Mouse (Mus musculus): Measurements from ENCODE around the gene Agfg2. TPM values are rescaled to one million over a fixed set of nuclear protein-coding genes. Genes with fewer than 3 reads are reported as not detected.
"Not testable (repeated sequence)": the region's sequence is repeated elsewhere in the genome, so short reads cannot be mapped to it uniquely, and the experiment has no call there.

Agfg2 gene
- polyA plus RNA-seq (2015; fragmentation: Nextera tagmentation; extraction: Ambion mirVana) = 20.1 and 21.7 TPM in 2 replicates

- Histone ChIP-seq H3K9me3 (ENCODE audit: control insufficient read depth, low read length) (no peaks in the 10 kb centered on the region), H3K27ac (ENCODE audit: low read depth, low read length) (peak within 1 kb of the TSS; percentile 88), H3K27me3 (replicated peaks; ENCODE audit: control insufficient read depth, insufficient read depth, low read length) (no peaks in the 10 kb centered on the region), H3K4me3 (ENCODE audit: low read length) (peak within 1 kb of the TSS; percentile 78), H3K36me3 (ENCODE audit: control insufficient read depth, insufficient read depth, low read length) (no peaks in the 10 kb centered on the region), H3K9ac (ENCODE audit: low read depth, low read length) (peak within 1 kb of the TSS; percentile 77), H3K4me1 (ENCODE audit: control insufficient read depth, insufficient read depth, low read depth, low read length) (peaks cover 17% of the 10 kb centered on the region), H3K4me2 (ENCODE audit: low read length) (peak within 1 kb of the TSS; percentile 94)
- WGBS = under 1% methylated on average over 59 of the region's 62 CpGs
- ATAC-seq = peak; percentile 99
These were observed at the start of gene Agfg2 for GRCm38 (mm10) chr5:137684294-137685123. TSS of gene Agfg2 (minus strand) at chr5:137684726.

GRCm38 (mm10) chr5:137733638-137734288, 49.2 kb upstream of the Agfg2 start:
- peak; percentile 54 for ATAC-seq
- H3K4me3 ChIP-seq (ENCODE audit: low read length) = peak overlapping the region; percentile 29
- 29% methylated on average over 12 of the region's 12 CpGs for WGBS
- peaks cover 48% of the 10 kb centered on the region for H3K4me1 ChIP-seq (ENCODE audit: control insufficient read depth, insufficient read depth, low read depth, low read length)
- no peaks in the 10 kb centered on the region for H3K27me3 ChIP-seq (replicated peaks; ENCODE audit: control insufficient read depth, insufficient read depth, low read length)
- H3K27ac ChIP-seq (ENCODE audit: low read depth, low read length) = peak overlapping the region; percentile 94
- no peaks in the 10 kb centered on the region for H3K9me3 ChIP-seq (ENCODE audit: control insufficient read depth, low read length)
- H3K36me3 ChIP-seq (ENCODE audit: control insufficient read depth, insufficient read depth, low read length) = peaks cover 23% of the 10 kb centered on the region
- peak overlapping the region; percentile 45 for H3K9ac ChIP-seq (ENCODE audit: low read depth, low read length)
- peak overlapping the region; percentile 60 for H3K4me2 ChIP-seq (ENCODE audit: low read length)

- Histone ChIP-seq H3K4me2 (ENCODE audit: low read length) (no peak overlapping the region), H3K4me3 (ENCODE audit: low read length) (no peak overlapping the region), H3K36me3 (ENCODE audit: control insufficient read depth, insufficient read depth, low read length) (peaks cover 11% of the 10 kb centered on the region; the same call in 1 of the 2 replicates), H3K27ac (ENCODE audit: low read depth, low read length) (no peak overlapping the region), H3K9ac (ENCODE audit: low read depth, low read length) (no peak overlapping the region), H3K4me1 (ENCODE audit: control insufficient read depth, insufficient read depth, low read depth, low read length) (peaks cover 4% of the 10 kb centered on the region), H3K27me3 (replicated peaks; ENCODE audit: control insufficient read depth, insufficient read depth, low read length) (no peaks in the 10 kb centered on the region), H3K9me3 (ENCODE audit: control insufficient read depth, low read length) (no peaks in the 10 kb centered on the region)
- 75% methylated on average over 6 of the region's 6 CpGs for WGBS
- no peak for ATAC-seq
These were observed 42.2 kb upstream of the Agfg2 start for GRCm38 (mm10) chr5:137726767-137727166.

GRCm38 (mm10) chr5:137723840-137724239, 39.3 kb upstream of the Agfg2 start:
- Histone ChIP-seq H3K4me3 (ENCODE audit: low read length) (no peak overlapping the region), H3K4me1 (ENCODE audit: control insufficient read depth, insufficient read depth, low read depth, low read length) (no peaks in the 10 kb centered on the region), H3K36me3 (ENCODE audit: control insufficient read depth, insufficient read depth, low read length) (no peaks in the 10 kb centered on the region), H3K27ac (ENCODE audit: low read depth, low read length) (no peak overlapping the region), H3K4me2 (ENCODE audit: low read length) (no peak overlapping the region), H3K9me3 (ENCODE audit: control insufficient read depth, low read length) (no peaks in the 10 kb centered on the region), H3K9ac (ENCODE audit: low read depth, low read length) (no peak overlapping the region), H3K27me3 (replicated peaks; ENCODE audit: control insufficient read depth, insufficient read depth, low read length) (no peaks in the 10 kb centered on the region)
- WGBS = 83% methylated on average over 5 of the region's 5 CpGs
- no peak for ATAC-seq

GRCm38 (mm10) chr5:137720558-137721164, 36.1 kb upstream of the Agfg2 start:
- not testable (repeated sequence) for H3K36me3 ChIP-seq (ENCODE audit: control insufficient read depth, insufficient read depth, low read length); H3K4me1 ChIP-seq (ENCODE audit: control insufficient read depth, insufficient read depth, low read depth, low read length); H3K27me3 ChIP-seq (replicated peaks; ENCODE audit: control insufficient read depth, insufficient read depth, low read length); H3K9me3 ChIP-seq (ENCODE audit: control insufficient read depth, low read length); H3K9ac ChIP-seq (ENCODE audit: low read depth, low read length); H3K27ac ChIP-seq (ENCODE audit: low read depth, low read length); H3K4me3 ChIP-seq (ENCODE audit: low read length); ATAC-seq
- H3K4me2 ChIP-seq (ENCODE audit: low read length) = 0 out of 2 replicates have a peak overlapping the region, but pooled peaks have one; percentile 29
- WGBS = 28% methylated on average over 9 of the region's 16 CpGs

- Histone ChIP-seq H3K27ac (ENCODE audit: low read depth, low read length) (no peak overlapping the region), H3K9me3 (ENCODE audit: control insufficient read depth, low read length) (no peaks in the 10 kb centered on the region), H3K27me3 (replicated peaks; ENCODE audit: control insufficient read depth, insufficient read depth, low read length) (no peaks in the 10 kb centered on the region), H3K4me2 (ENCODE audit: low read length) (no peak overlapping the region), H3K36me3 (ENCODE audit: control insufficient read depth, insufficient read depth, low read length) (no peaks in the 10 kb centered on the region), H3K4me1 (ENCODE audit: control insufficient read depth, insufficient read depth, low read depth, low read length) (no peaks in the 10 kb centered on the region), H3K9ac (ENCODE audit: low read depth, low read length) (no peak overlapping the region), H3K4me3 (ENCODE audit: low read length) (no peak overlapping the region)
- no peak for ATAC-seq
- 83% methylated on average over 6 of the region's 6 CpGs for WGBS
These were observed 34.6 kb upstream of the Agfg2 start for GRCm38 (mm10) chr5:137719088-137719487.

- no peak overlapping the region for H3K4me3 ChIP-seq (ENCODE audit: low read length)
- no peaks in the 10 kb centered on the region for H3K36me3 ChIP-seq (ENCODE audit: control insufficient read depth, insufficient read depth, low read length)
- no peak overlapping the region for H3K4me2 ChIP-seq (ENCODE audit: low read length)
- no peak for ATAC-seq
- H3K27ac ChIP-seq (ENCODE audit: low read depth, low read length) = no peak overlapping the region
- H3K4me1 ChIP-seq (ENCODE audit: control insufficient read depth, insufficient read depth, low read depth, low read length) = no peaks in the 10 kb centered on the region
- H3K9ac ChIP-seq (ENCODE audit: low read depth, low read length) = no peak overlapping the region
- no peaks in the 10 kb centered on the region for H3K9me3 ChIP-seq (ENCODE audit: control insufficient read depth, low read length)
- H3K27me3 ChIP-seq (replicated peaks; ENCODE audit: control insufficient read depth, insufficient read depth, low read length) = no peaks in the 10 kb centered on the region
- 57% methylated on average over 8 of the region's 8 CpGs for WGBS
These were observed 33.7 kb upstream of the Agfg2 start for GRCm38 (mm10) chr5:137718020-137718790.

DNA sequence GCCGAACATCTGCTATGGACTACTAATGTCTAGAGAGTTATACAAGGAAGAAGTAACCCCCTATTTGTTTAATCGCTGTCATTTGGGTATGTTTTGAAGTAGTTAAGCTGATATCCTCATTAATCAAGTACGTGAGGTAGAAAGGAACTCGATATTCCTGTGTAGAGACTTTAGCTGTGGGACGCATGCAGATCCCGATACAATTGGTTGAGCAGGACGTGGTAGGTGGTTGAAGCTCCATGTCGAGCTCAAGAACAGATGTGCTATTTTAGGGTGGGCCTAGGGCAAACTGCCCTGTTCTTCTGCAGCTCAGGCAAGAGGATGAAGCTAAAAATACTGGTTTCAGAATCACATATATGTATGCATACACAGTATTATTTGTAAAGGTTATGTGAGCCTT, 31.2 kb upstream of the Agfg2 start:
- no peaks in the 10 kb centered on the region for H3K9me3 ChIP-seq (ENCODE audit: control insufficient read depth, low read length)
- H3K4me3 ChIP-seq (ENCODE audit: low read length) = no peak overlapping the region
- H3K4me2 ChIP-seq (ENCODE audit: low read length) = no peak overlapping the region
- H3K4me1 ChIP-seq (ENCODE audit: control insufficient read depth, insufficient read depth, low read depth, low read length) = no peaks in the 10 kb centered on the region
- H3K27me3 ChIP-seq (replicated peaks; ENCODE audit: control insufficient read depth, insufficient read depth, low read length) = no peaks in the 10 kb centered on the region
- no peaks in the 10 kb centered on the region for H3K36me3 ChIP-seq (ENCODE audit: control insufficient read depth, insufficient read depth, low read length)
- 78% methylated on average over 8 of the region's 8 CpGs for WGBS
- no peak overlapping the region for H3K9ac ChIP-seq (ENCODE audit: low read depth, low read length)
- no peak overlapping the region for H3K27ac ChIP-seq (ENCODE audit: low read depth, low read length)
- no peak for ATAC-seq
